Mouse (Mus musculus) retina, embryonic 14.5 days (tissue): ENCODE measurements around the gene Fstl1.

Source experiments
- DNase-seq: peaks from one replicate; pipeline ENCODE4 v3.0.0-alpha.2; 2015; ENCODE audit warnings: low spot score

Gene Fstl1

GRCm38 (mm10) chr16:37868506-37869469 lies 92.1 kb downstream of the Fstl1 start:
- DNase-seq, result peak; percentile 77

GRCm38 (mm10) chr16:37869470-37870231 lies 93.0 kb downstream of the Fstl1 start:
- peak; percentile 39 for DNase-seq

DNA sequence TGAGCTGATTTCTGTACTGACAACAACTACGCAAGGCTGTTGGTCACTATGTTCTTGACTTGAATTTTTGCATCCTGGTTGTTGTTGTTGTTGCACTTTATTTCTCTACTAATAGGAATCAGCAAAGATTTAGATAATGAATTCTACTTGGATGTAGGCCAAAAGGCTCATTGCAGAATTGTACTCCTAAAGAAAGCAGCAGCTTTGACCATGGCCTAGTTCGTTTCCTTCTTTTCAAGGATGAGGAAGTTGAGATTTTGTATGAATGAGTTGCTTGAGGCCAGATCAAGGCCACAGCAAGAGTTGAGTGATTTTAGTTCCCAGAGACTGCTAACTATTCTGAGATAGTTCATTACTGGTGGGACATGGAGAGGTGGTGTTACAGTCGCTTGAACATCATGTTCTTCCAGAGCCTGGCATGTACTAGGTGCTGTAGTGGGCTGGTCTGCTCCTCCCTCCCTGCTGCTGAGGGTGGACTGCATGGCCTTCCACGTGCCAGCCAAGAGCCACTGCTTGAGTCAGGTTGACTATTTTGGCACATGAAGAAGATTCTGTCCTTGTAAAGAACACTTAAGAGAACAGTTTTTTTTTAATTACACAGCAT lies 94.5 kb downstream of the Fstl1 start:
- no peak for DNase-seq

DNA sequence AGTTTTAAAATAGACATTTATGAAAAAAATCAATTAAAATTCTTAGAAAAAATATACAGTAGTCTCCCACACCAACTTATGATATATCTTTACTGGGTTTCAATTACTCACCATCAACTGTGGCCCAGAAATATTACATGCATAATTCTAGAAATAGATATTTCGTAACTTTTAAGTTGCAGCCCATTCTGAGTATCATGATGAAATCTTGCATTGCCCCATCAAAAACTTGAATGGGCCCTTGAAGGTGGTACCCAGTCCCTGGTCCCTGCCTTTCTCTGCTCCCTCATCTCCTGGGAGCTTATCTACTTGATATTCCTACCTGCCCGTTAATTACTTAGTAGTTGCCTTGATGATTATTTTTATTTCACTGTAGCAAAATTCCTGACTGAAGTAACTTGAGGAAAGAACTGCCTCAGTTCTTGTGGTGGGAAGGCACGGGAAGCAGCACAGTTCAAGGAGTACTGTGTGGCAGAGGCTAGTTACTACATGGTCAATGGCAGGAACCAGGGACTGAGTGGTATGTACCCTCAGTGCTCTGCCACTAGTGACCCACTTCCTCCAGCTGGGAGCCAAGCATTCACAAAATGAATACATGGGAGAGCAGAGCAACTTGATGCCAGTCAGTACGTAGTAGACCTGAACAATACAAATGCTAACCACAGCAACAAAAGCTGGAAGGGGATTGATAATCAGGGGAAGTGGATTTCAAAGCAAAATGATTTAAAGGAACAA lies 98.0 kb downstream of the Fstl1 start:
- DNase-seq, result no peak

GRCm38 (mm10) chr16:37877406-37877805 lies 100.7 kb downstream of the Fstl1 start:
- DNase-seq, result no peak

GRCm38 (mm10) chr16:37878951-37879505 lies 102.4 kb downstream of the Fstl1 start:
- DNase-seq, result no peak

- DNase-seq, result no peak
These were observed 103.2 kb downstream of the Fstl1 start for GRCm38 (mm10) chr16:37879750-37880419.

GRCm38 (mm10) chr16:37881168-37881567 lies 104.5 kb downstream of the Fstl1 start:
- DNase-seq, result no peak
